Mouse (Mus musculus): ENCODE measurements at regions not wholly inside any gene's neighbourhood (a gene's known extent, or its start where the extent isn't known, plus 50 kb on each side); places are given as distances from the start of the nearest gene placed in this dataset.

GRCm38 (mm10) chr2:107713706-107714105 is 423.3 kb downstream of the Kcna4 start:
- DNase-seq (ENCODE audit: low read depth) = no peak
- no peak for TF ChIP-seq POLR2A (IDR thresholded peaks at IDR 0.05; ENCODE audit: borderline replicate concordance, extremely low read depth, insufficient read depth, insufficient read length, poor library complexity, severe bottlenecking)
- no peak for TF ChIP-seq CTCF (IDR thresholded peaks at IDR 0.05; ENCODE audit: borderline replicate concordance, extremely low read depth, insufficient read depth, insufficient read length)

GRCm38 (mm10) chr2:107729469-107729868 is 439.0 kb downstream of the Kcna4 start:
- peak; percentile 31 for DNase-seq (ENCODE audit: low read depth)

GRCm38 (mm10) chr2:107734291-107734690 is 443.9 kb downstream of the Kcna4 start:
- DNase-seq (ENCODE audit: low read depth) = peak; percentile 71

More at GRCm38 (mm10) chr2:107729469-107729868, 439.0 kb downstream of the Kcna4 start:
- TF ChIP-seq POLR2A (IDR thresholded peaks at IDR 0.05; ENCODE audit: borderline replicate concordance, extremely low read depth, insufficient read depth, insufficient read length, poor library complexity, severe bottlenecking) = no peak
- TF ChIP-seq CTCF (IDR thresholded peaks at IDR 0.05; ENCODE audit: borderline replicate concordance, extremely low read depth, insufficient read depth, insufficient read length) = no peak

GRCm38 (mm10) chr2:107734703-107735102 is 444.3 kb downstream of the Kcna4 start:
- no peak for DNase-seq (ENCODE audit: low read depth)
- no peak for TF ChIP-seq POLR2A (IDR thresholded peaks at IDR 0.05; ENCODE audit: borderline replicate concordance, extremely low read depth, insufficient read depth, insufficient read length, poor library complexity, severe bottlenecking)
- no peak for TF ChIP-seq CTCF (IDR thresholded peaks at IDR 0.05; ENCODE audit: borderline replicate concordance, extremely low read depth, insufficient read depth, insufficient read length)

More at GRCm38 (mm10) chr2:107734291-107734690, 443.9 kb downstream of the Kcna4 start:
- no peak for TF ChIP-seq CTCF (IDR thresholded peaks at IDR 0.05; ENCODE audit: borderline replicate concordance, extremely low read depth, insufficient read depth, insufficient read length)
- TF ChIP-seq POLR2A (IDR thresholded peaks at IDR 0.05; ENCODE audit: borderline replicate concordance, extremely low read depth, insufficient read depth, insufficient read length, poor library complexity, severe bottlenecking) = no peak
